Mouse (Mus musculus): ENCODE measurements around the gene Ap5z1. TPM values are rescaled to one million over a fixed set of nuclear protein-coding genes. Genes with fewer than 3 reads are reported as not detected.
A peak's percentile ranks its signal among the peaks of the same experiment; 100 is the strongest.

Gene Ap5z1
- polyA plus RNA-seq, 1 experiment from 2014 or later, result 6.4 TPM

DNA sequence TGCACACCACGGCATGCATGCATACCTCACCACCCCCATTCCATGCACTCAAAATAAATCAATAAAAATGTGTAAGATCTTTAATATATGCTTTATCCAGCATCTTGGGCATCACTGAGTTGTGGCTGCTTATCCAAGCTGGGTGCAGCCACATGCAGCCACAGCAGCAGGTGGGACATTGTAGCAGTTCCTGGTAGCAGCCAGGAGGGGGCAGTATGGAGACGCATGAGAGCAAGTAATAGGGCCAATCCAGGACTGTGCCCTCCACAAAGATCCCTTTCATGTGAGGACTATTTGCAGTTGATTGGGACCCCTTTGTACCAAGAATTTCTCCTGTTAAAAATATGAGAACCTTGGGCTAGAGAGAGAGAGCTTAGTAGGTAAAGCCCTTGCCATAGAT is 18.8 kb downstream of the Ap5z1 start:
- no peak overlapping the region for H3K9ac ChIP-seq (ENCODE audit: low read depth, low read length)
- 66% methylated on average over 2 of the region's 2 CpGs for WGBS
- peak; percentile 36; the same call in 1 of the 2 replicates for TF ChIP-seq CTCF (IDR thresholded peaks at IDR 0.05; ENCODE audit: low read depth)
- DNase-seq (ENCODE audit: low spot score) (no peak), ATAC-seq (replicated peaks; ENCODE audit: low FRiP score, low read depth) (no peak)
- H3K4me1 ChIP-seq (replicated peaks; ENCODE audit: insufficient read depth, low read length), result no peaks in the 10 kb centered on the region
- H3K36me3 ChIP-seq (ENCODE audit: insufficient read depth, low read length), result no peaks in the 10 kb centered on the region
- no peak overlapping the region for H3K27ac ChIP-seq
- no peak overlapping the region for H3K4me3 ChIP-seq (replicated peaks; ENCODE audit: low read depth, low read length)
- H3K27me3 ChIP-seq (ENCODE audit: insufficient read depth, low read length), result no peaks in the 10 kb centered on the region
- H3K9me3 ChIP-seq (replicated peaks; ENCODE audit: low read length), result no peaks in the 10 kb centered on the region
- no peak overlapping the region for H3K4me2 ChIP-seq (ENCODE audit: low read length)

DNA sequence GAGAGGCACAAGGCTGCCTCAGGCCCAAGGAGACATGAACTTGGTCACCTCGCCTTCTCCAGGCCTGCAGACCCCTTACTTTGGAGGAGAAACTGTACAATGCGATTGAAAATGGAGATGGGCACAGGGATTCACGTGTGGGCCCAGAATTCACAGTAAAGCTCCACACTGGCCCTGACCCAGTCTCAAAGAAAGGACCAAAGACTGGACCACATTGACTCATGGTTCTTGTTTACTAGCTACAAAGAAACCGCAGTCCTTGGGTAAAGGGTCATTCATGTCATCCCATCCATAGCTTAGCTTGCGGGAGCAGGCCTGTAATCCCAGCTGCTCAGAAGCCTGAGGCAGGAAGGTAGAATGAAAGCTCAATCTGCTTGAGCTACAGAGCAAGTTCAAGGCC is 19.8 kb downstream of the Ap5z1 start:
- TF ChIP-seq CTCF (IDR thresholded peaks at IDR 0.05; ENCODE audit: low read depth), result no peak
- Histone ChIP-seq H3K9me3 (replicated peaks; ENCODE audit: low read length) (no peaks in the 10 kb centered on the region), H3K9ac (ENCODE audit: low read depth, low read length) (no peak overlapping the region), H3K4me2 (ENCODE audit: low read length) (no peak overlapping the region), H3K27me3 (ENCODE audit: insufficient read depth, low read length) (no peaks in the 10 kb centered on the region), H3K36me3 (ENCODE audit: insufficient read depth, low read length) (no peaks in the 10 kb centered on the region), H3K4me3 (replicated peaks; ENCODE audit: low read depth, low read length) (no peak overlapping the region), H3K27ac (no peak overlapping the region), H3K4me1 (replicated peaks; ENCODE audit: insufficient read depth, low read length) (no peaks in the 10 kb centered on the region)
- ATAC-seq (replicated peaks; ENCODE audit: low FRiP score, low read depth) (no peak), DNase-seq (ENCODE audit: low spot score) (no peak)
- WGBS, result 92% methylated on average over 5 of the region's 5 CpGs

DNA sequence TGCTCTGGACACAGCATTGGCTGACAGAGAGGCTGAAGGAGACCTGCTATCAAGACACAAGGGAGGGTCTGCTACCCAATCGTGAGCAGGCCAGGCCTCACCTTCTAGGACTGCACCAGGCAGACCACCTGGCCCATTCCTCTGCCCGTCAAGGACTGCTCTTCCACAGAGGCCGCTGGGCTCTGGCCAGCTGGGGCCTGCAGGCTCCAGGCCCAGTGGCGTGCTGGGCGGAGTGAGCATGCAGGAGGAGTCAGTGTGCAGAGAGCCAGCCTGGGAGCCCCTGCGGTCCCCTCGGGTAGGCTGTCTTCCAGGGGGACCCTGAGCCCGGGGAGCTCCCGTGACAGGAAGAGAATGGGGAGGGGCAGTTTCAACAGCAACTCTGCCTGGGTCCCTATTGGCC is 22.9 kb downstream of the Ap5z1 start:
- Histone ChIP-seq H3K27ac (no peak overlapping the region), H3K4me1 (replicated peaks; ENCODE audit: insufficient read depth, low read length) (no peaks in the 10 kb centered on the region), H3K9ac (ENCODE audit: low read depth, low read length) (no peak overlapping the region), H3K36me3 (ENCODE audit: insufficient read depth, low read length) (no peaks in the 10 kb centered on the region), H3K27me3 (ENCODE audit: insufficient read depth, low read length) (no peaks in the 10 kb centered on the region), H3K9me3 (replicated peaks; ENCODE audit: low read length) (no peaks in the 10 kb centered on the region), H3K4me3 (replicated peaks; ENCODE audit: low read depth, low read length) (no peak overlapping the region), H3K4me2 (ENCODE audit: low read length) (no peak overlapping the region)
- 59% methylated on average over 9 of the region's 9 CpGs for WGBS
- DNase-seq (ENCODE audit: low spot score) (no peak), ATAC-seq (replicated peaks; ENCODE audit: low FRiP score, low read depth) (no peak)
- TF ChIP-seq CTCF (IDR thresholded peaks at IDR 0.05; ENCODE audit: low read depth), result no peak

DNA sequence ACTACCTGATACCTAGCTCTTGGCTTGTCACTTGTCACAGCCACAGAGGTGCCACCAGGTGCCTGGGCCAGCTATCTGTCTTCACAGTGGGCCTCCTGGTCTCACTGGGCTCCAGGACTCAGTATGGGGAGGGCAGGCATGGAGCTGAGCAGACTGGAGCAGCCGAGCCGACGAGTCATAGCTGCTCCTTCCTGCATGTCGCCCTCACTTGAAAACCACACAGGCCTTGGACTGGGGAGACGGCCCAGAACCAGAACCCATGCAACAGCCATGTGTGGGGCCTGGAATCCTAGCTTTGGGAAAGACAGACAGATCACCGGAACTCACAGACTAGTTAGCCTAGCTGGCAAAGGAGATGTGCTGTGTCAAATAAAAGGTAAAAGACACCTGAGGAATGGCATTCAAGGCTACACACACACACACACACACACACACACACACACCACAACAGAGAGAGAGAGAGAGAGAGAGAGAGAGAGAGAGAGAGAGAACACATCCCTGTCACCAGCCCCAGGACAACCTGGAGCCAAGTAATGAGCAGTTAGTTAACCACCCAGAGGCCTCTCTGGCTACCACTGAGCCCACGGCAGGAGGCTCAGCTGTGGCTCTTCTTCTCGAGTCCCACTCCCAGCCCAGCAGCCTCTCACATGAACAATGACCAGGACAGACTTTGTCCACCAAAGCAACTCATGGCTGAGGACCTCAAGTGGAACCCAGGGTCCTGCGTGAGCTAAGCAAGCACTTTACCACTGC is 26.4 kb downstream of the Ap5z1 start:
- no peak for ATAC-seq (replicated peaks; ENCODE audit: low FRiP score, low read depth)
- no peak for DNase-seq (ENCODE audit: low spot score)
- Histone ChIP-seq H3K27me3 (ENCODE audit: insufficient read depth, low read length) (no peaks in the 10 kb centered on the region), H3K4me1 (replicated peaks; ENCODE audit: insufficient read depth, low read length) (no peaks in the 10 kb centered on the region; the same call in 1 of the 2 replicates), H3K9me3 (replicated peaks; ENCODE audit: low read length) (no peaks in the 10 kb centered on the region), H3K36me3 (ENCODE audit: insufficient read depth, low read length) (no peaks in the 10 kb centered on the region), H3K4me2 (ENCODE audit: low read length) (no peak overlapping the region), H3K4me3 (replicated peaks; ENCODE audit: low read depth, low read length) (no peak overlapping the region), H3K9ac (ENCODE audit: low read depth, low read length) (no peak overlapping the region), H3K27ac (no peak overlapping the region)
- 76% methylated on average over 9 of the region's 9 CpGs for WGBS
- TF ChIP-seq CTCF (IDR thresholded peaks at IDR 0.05; ENCODE audit: low read depth), result no peak

DNA sequence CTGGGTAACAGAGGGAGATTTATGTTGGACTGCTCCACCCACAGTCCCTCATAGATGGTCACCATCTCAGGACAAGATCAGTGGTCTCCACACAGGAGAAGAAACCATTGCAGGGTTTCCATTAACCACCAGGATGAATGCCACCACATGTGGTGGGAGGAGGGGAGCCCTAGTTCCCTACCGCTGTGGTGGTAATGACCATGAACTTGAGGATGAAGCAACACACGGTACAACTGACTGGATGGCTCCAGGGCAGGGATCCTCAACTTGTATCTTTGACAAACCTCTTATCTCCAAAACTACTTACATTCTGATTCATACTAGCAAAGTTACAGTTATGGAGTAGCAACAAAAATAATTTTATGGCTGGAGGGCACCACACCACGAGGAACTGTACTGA is 29.6 kb downstream of the Ap5z1 start:
- no peaks in the 10 kb centered on the region; the same call in 1 of the 2 replicates for H3K4me1 ChIP-seq (replicated peaks; ENCODE audit: insufficient read depth, low read length)
- H3K27me3 ChIP-seq (ENCODE audit: insufficient read depth, low read length), result no peaks in the 10 kb centered on the region
- no peaks in the 10 kb centered on the region for H3K36me3 ChIP-seq (ENCODE audit: insufficient read depth, low read length)
- no peak overlapping the region for H3K4me2 ChIP-seq (ENCODE audit: low read length)
- no peaks in the 10 kb centered on the region for H3K9me3 ChIP-seq (replicated peaks; ENCODE audit: low read length)
- no peak overlapping the region for H3K27ac ChIP-seq
- H3K4me3 ChIP-seq (replicated peaks; ENCODE audit: low read depth, low read length), result no peak overlapping the region
- H3K9ac ChIP-seq (ENCODE audit: low read depth, low read length), result no peak overlapping the region
- no peak for TF ChIP-seq CTCF (IDR thresholded peaks at IDR 0.05; ENCODE audit: low read depth)
- WGBS, result 82% methylated on average over 3 of the region's 3 CpGs
- DNase-seq (ENCODE audit: low spot score), result no peak
- ATAC-seq (replicated peaks; ENCODE audit: low FRiP score, low read depth), result no peak

DNA sequence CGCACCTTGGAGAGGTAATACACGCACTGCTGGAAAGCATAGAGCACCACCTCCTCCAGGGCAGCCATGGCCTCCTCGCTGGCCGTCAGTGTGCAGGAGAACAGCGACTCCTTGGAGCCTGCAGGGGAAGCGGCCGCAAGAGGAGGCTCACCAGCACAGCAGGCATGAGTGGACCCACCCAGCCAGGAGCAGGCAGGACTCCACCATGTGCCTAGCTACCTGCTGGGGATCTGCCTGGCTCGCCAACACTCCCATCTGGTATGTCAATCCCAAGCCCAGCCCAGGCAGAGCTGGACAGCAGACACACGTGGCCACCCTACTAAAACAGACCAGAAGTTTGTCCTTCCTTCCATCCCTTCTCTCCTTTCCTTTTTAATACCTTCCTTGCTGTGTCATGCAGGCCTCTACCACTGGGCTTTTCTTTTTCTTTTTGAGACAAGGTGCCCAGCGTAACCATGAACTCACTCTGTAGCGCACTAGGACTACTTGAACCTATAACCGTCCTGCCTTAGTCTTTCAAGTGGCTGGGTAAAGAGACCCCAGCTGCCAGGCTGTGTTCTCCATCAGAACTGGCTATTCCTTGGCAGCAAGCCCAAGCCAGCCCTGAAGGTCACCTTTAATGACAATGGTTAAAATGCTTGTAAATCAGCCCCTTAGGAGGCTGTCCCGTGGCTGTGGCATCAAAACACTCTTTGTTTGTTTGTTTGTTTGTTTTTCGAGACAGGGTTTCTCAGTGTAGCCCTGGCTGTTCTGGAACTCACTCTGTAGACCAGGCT is 31.8 kb downstream of the Ap5z1 start:
- H3K27me3 ChIP-seq (ENCODE audit: insufficient read depth, low read length), result no peaks in the 10 kb centered on the region
- H3K27ac ChIP-seq, result no peak overlapping the region
- DNase-seq (ENCODE audit: low spot score) (no peak), ATAC-seq (replicated peaks; ENCODE audit: low FRiP score, low read depth) (no peak)
- no peak for TF ChIP-seq CTCF (IDR thresholded peaks at IDR 0.05; ENCODE audit: low read depth)
- H3K36me3 ChIP-seq (ENCODE audit: insufficient read depth, low read length), result no peaks in the 10 kb centered on the region
- no peaks in the 10 kb centered on the region; the same call in 1 of the 2 replicates for H3K4me1 ChIP-seq (replicated peaks; ENCODE audit: insufficient read depth, low read length)
- H3K9ac ChIP-seq (ENCODE audit: low read depth, low read length), result no peak overlapping the region
- 59% methylated on average over 14 of the region's 14 CpGs for WGBS
- H3K4me2 ChIP-seq (ENCODE audit: low read length), result no peak overlapping the region
- H3K9me3 ChIP-seq (replicated peaks; ENCODE audit: low read length), result no peaks in the 10 kb centered on the region
- H3K4me3 ChIP-seq (replicated peaks; ENCODE audit: low read depth, low read length), result no peak overlapping the region
